Mouse (Mus musculus) lung, adult 2 months (tissue): ENCODE measurements around the gene Srgap2.

Experiments
- CTCF ChIP-seq: fragments of 200-500 bp; IDR thresholded peaks from 2 replicates; pipeline ENCODE4 v1.5.1; 2011; ENCODE audit warnings: mild to moderate bottlenecking, low read length, control low read depth; ENCODE audit not compliant: insufficient read depth
- POLR2A ChIP-seq: fragments of 200-500 bp; IDR thresholded peaks from 2 replicates; pipeline ENCODE4 v1.6.1; 2011; ENCODE audit warnings: low read depth, mild to moderate bottlenecking, control low read depth, low read length, borderline replicate concordance; ENCODE audit errors: extremely low read depth

GRCm38 (mm10) chr1:131438556-131438955 is 88.6 kb downstream of the Srgap2 start:
- no peak for TF ChIP-seq CTCF
- TF ChIP-seq POLR2A: no peak
